Mouse (Mus musculus): ENCODE measurements around the gene Fam189a2.

Fam189a2 gene

DNA sequence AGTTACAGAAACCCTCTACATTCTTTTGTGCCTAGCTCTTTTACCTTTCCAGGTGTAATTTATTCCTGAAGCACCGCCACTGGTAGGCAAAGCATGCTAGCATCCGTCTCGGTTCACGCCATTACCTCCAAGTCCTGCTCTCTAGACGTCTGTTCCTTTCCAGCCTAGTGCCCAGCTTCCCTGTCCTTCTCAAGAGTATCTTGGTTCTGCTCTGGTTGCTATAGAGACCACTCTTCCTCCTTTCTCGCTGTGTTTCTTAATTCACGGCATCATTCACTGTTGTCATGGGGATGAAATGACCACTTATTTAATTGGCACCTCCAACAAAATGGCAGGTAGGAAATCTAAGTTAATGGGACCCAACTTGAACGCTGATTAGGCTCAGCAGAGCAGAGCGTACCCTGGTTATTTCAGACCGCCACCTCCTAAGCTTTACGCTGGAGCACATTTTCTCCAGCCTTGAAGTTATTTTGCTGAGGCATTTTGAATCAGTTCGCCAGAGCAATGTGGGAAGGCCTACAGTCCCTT lies 89.3 kb downstream of the Fam189a2 start:
- DNase-seq (ENCODE audit: low spot score in 2 of 2), result no peak

DNA sequence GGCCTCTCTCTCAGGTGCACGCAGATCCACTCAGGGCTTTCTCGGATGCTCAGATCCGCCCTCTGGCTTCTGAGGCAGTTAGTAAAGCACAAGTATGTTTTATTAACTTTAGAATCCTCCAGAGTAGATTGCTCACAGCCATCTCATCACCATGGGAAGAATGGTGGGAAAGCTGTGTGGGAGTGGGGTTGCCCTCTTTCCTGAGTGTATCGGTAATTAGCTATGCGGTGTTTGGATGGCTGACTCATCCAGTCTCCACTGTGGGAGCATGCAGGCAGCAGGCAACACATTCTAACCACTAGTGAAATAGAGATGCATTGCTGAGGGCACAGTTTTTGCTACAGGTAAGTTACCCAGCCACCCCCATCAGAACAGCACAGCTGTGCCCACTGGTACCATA lies 100.0 kb downstream of the Fam189a2 start:
- peak; percentile 39 to 44 for DNase-seq (ENCODE audit: low spot score in 2 of 2)

DNA sequence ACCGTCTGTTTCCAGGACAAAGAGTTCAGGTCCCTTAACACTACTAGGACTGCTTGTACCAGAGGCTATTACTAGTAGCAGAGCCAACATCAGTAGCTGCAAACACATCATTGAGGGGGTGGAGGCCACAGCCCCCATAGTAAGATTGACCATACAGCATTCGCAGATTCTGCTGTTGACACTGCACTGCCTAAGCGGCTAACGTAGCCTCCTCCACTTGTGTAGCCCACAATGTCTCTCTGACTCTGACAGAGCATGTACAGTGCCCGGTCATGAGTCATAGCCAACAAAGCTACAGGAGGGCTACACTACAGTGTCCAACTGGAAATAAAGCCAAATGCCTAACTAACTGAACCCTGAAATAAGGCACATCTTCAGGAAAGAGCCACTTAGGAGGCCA lies 105.3 kb downstream of the Fam189a2 start:
- no peak for DNase-seq (ENCODE audit: low spot score in 2 of 2)

DNA sequence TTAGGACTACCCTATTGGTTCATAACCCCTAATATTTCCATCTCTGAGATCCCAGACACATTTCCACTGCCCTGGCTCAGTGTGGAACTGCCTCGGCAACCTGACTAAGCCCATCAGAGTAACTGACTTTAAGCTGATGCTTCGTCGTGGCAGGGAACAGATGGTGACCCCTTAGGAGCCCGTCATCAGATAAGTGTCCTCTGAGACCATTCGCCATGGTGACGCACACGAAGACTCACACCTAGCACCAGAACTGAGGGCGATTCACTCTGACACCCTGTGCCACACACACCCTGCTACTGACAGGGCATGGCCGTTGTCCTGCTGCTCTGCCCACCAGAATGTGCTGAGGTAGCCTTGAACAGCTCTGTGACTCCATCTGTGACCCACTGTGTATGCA lies 106.0 kb downstream of the Fam189a2 start:
- DNase-seq (ENCODE audit: low spot score in 2 of 2), result no peak

DNA sequence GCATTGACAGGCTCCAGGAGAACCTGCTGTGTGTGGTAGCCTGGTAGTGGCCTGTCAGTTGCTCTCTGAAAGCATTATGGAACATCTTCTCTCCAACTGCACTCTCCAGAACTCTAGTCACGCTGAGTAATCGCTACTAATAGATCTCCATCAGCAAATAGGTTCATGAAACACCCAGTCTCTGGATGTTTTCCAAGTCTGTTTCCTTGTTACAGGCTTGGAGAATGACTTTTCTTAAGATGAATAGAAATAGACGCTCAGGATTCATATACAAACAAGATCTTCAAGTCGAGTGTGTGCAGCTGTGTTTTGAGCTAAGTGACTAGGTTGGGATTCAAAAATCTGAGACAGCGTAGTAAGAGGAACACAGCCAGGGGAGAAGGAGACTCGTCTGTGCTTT lies 106.8 kb downstream of the Fam189a2 start:
- DNase-seq (ENCODE audit: low spot score in 2 of 2), result no peak
